Mouse (Mus musculus) left cerebral cortex, postnatal 4 days (tissue): Measurements from ENCODE around the gene Lhx8. TPM values are rescaled to one million over a fixed set of nuclear protein-coding genes. Genes with fewer than 3 reads are reported as not detected.

Experiments used
- DNase-seq: peaks from one replicate; pipeline ENCODE4 v3.0.0-alpha.2; 2022
- intact Hi-C: fragments of 180-260 bp; cut with DNase I; formaldehyde crosslinking; loops from one replicate; pipeline ENCODE4 v1.15.1; 2025
- total RNA-seq, 2 experiments: library from RNA; stranded (reverse); gene quantifications; 2 replicates each; pipeline ENCODE4 v1.2.3; 2021

Lhx8 gene
- total RNA-seq, 2 experiments from 2014 or later: 1.7 to 4.8 TPM

- intact Hi-C loops: loop anchor here (5.0 kb wide), 1 partner anchor 245 kb away; no protein-coding TSS in a partner anchor
- no peak for DNase-seq
Observed at GRCm38 (mm10) chr3:154327110-154327882, 3.2 kb downstream of the Lhx8 start.

- no peak for DNase-seq
- intact Hi-C loops: no loop called here
Observed at GRCm38 (mm10) chr3:154321921-154322574, 8.4 kb downstream of the Lhx8 start.

GRCm38 (mm10) chr3:154317651-154318248 is 12.7 kb downstream of the Lhx8 start:
- peak; percentile 19 for DNase-seq
- intact Hi-C loops: no loop called here

- intact Hi-C loops: no loop called here
- DNase-seq: no peak
Observed at GRCm38 (mm10) chr3:154305163-154305884, 25.1 kb downstream of the Lhx8 start.

- DNase-seq: no peak
- intact Hi-C loops: no loop called here
Observed at GRCm38 (mm10) chr3:154301102-154301501, 29.4 kb downstream of the Lhx8 start.

GRCm38 (mm10) chr3:154300006-154300405 is 30.5 kb downstream of the Lhx8 start:
- intact Hi-C loops: no loop called here

GRCm38 (mm10) chr3:154298490-154298889 is 32.0 kb downstream of the Lhx8 start:
- DNase-seq: no peak
- intact Hi-C loops: no loop called here

More at GRCm38 (mm10) chr3:154300006-154300405, 30.5 kb downstream of the Lhx8 start:
- DNase-seq: no peak

- intact Hi-C loops: no loop called here
- DNase-seq: peak; percentile 31
Observed at GRCm38 (mm10) chr3:154297499-154297898, 33.0 kb downstream of the Lhx8 start.

- no peak for DNase-seq
- intact Hi-C loops: no loop called here
Observed at GRCm38 (mm10) chr3:154294924-154295834, 35.3 kb downstream of the Lhx8 start.

- intact Hi-C loops: no loop called here
- DNase-seq: no peak
Observed at GRCm38 (mm10) chr3:154293839-154294490, 36.5 kb downstream of the Lhx8 start.

- no peak for DNase-seq
- intact Hi-C loops: no loop called here
Observed at GRCm38 (mm10) chr3:154292126-154292525, 38.3 kb downstream of the Lhx8 start.

- DNase-seq: no peak
- intact Hi-C loops: no loop called here
Observed at GRCm38 (mm10) chr3:154290351-154290750, 40.1 kb downstream of the Lhx8 start.

- DNase-seq: no peak
- intact Hi-C loops: no loop called here
Observed at GRCm38 (mm10) chr3:154288429-154289069, 41.9 kb downstream of the Lhx8 start.

- intact Hi-C loops: no loop called here
- no peak for DNase-seq
Observed at GRCm38 (mm10) chr3:154287217-154287616, 43.2 kb downstream of the Lhx8 start.

- no peak for DNase-seq
- intact Hi-C loops: no loop called here
Observed at GRCm38 (mm10) chr3:154285351-154285750, 45.1 kb downstream of the Lhx8 start.

GRCm38 (mm10) chr3:154284260-154284659 is 46.2 kb downstream of the Lhx8 start:
- intact Hi-C loops: no loop called here
- no peak for DNase-seq

GRCm38 (mm10) chr3:154274681-154275080 is 55.8 kb downstream of the Lhx8 start:
- no peak for DNase-seq
- intact Hi-C loops: no loop called here

- intact Hi-C loops: loop anchor here (1.0 kb wide), 1 partner anchor 302 kb away; no protein-coding TSS in a partner anchor
- peak; percentile 75 for DNase-seq
Observed at GRCm38 (mm10) chr3:154269757-154270366, 60.6 kb downstream of the Lhx8 start.
